20 mouse cellular contexts compared by ENCODE assay signal in the genomic region with DNA sequence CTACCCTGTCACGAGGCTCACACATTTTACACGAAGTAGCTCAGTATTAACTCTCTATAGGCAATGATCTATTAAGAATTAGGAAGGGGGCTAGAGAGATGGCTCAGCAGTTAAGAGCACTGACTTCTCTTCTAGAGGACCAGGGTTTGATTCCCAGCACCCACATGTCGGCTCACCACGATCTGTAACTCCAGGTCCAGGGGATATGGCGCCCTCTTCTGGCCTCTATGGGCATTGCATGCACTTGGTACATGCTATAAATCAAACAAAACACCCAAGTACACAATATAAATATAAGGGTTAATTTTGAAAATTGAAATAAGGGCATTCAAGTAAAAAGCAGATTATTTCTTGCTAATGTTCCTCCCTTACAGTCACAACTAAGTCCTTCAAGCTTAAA.
DNase-seq lines count a peak whose midpoint lies in the region; ATAC-seq and TF ChIP-seq lines count a peak whose summit lies in the region.
"Had no signal": no experiment of that assay in that cellular context is flagged by ENCODE, and none has a peak within 500 bp of the region (broad histone marks: within the 10 kb centered on the region; RNA-seq: fewer than 3 reads in every experiment).

No protein-coding gene starts in this region.

- peak; percentile 21; the same call in 1 of the 2 replicates for TF ChIP-seq CTCF in kidney, postnatal 0 days (IDR thresholded peaks at IDR 0.05; ENCODE audit: low read depth)
- peak; percentile 28 for TF ChIP-seq CTCF in midbrain, postnatal 0 days (IDR thresholded peaks at IDR 0.05)
- peak; percentile 22 to 65 (median 51) for TF ChIP-seq CTCF in MEL (IDR thresholded peaks at IDR 0.05 in 2 of 3, conservative IDR thresholded peaks at IDR 0.05 in 1 of 3; ENCODE audit: control insufficient read depth in 1 of 3, insufficient read depth in 1 of 3, low read depth in 2 of 3, low read length in 3 of 3, poor library complexity in 1 of 3, severe bottlenecking in 1 of 3)
- peak; percentile 50; the same call in 1 of the 2 replicates for TF ChIP-seq CTCF in small intestine, adult 2 months (IDR thresholded peaks at IDR 0.05; ENCODE audit: extremely low read depth, insufficient read length, insufficient replicate concordance, low read depth, low read length)

- no peaks in the 10 kb centered on the region for H3K27me3 ChIP-seq in kidney, postnatal 0 days (ENCODE audit: insufficient read depth, low read length)
- no peaks in the 10 kb centered on the region for H3K27me3 ChIP-seq in midbrain, postnatal 0 days (ENCODE audit: insufficient read depth, low read length)
- H3K27me3 ChIP-seq in midbrain, embryonic 13.5 days: no peaks in the 10 kb centered on the region
- H3K27me3 ChIP-seq in MEL (ENCODE audit: control insufficient read depth in 1 of 2, insufficient read depth in 2 of 2, low read length in 2 of 2): peaks cover 1 to 4% of the 10 kb centered on the region in 2 experiments
- no peaks in the 10 kb centered on the region for H3K27me3 ChIP-seq in small intestine, adult 2 months (ENCODE audit: control insufficient read depth, insufficient read depth, low read length)
- H3K27me3 ChIP-seq: CH12.LX; forebrain, embryonic 15.5 days; hindbrain, embryonic 12.5 days; intestine, embryonic 15.5 days had no signal

- no peak for ATAC-seq in kidney, postnatal 0 days (replicated peaks; ENCODE audit: low FRiP score, low read depth)
- no peak for ATAC-seq in midbrain, postnatal 0 days (ENCODE audit: low FRiP score)
- ATAC-seq in midbrain, embryonic 13.5 days: no peak
- ATAC-seq: forebrain, embryonic 15.5 days; intestine, embryonic 15.5 days; midbrain, embryonic 16.5 days had no signal

- H3K4me2 ChIP-seq in kidney, postnatal 0 days (ENCODE audit: low read length): no peak overlapping the region
- no peak overlapping the region for H3K4me2 ChIP-seq in midbrain, postnatal 0 days (ENCODE audit: low read depth, low read length, poor library complexity, severe bottlenecking)
- no peak overlapping the region for H3K4me2 ChIP-seq in midbrain, embryonic 13.5 days (replicated peaks)
- H3K4me2 ChIP-seq: forebrain, embryonic 15.5 days; hindbrain, embryonic 12.5 days; intestine, embryonic 15.5 days had no signal

- no peaks in the 10 kb centered on the region for H3K4me1 ChIP-seq in kidney, postnatal 0 days (replicated peaks; ENCODE audit: insufficient read depth, low read length)
- no peaks in the 10 kb centered on the region for H3K4me1 ChIP-seq in midbrain, postnatal 0 days (ENCODE audit: insufficient read depth, low read length)
- no peaks in the 10 kb centered on the region for H3K4me1 ChIP-seq in midbrain, embryonic 13.5 days (replicated peaks)
- H3K4me1 ChIP-seq in MEL (ENCODE audit: control insufficient read depth in 1 of 2, insufficient read depth in 2 of 2, low read length in 2 of 2): no peaks in the 10 kb centered on the region
- no peaks in the 10 kb centered on the region for H3K4me1 ChIP-seq in small intestine, adult 2 months (ENCODE audit: control insufficient read depth, insufficient read depth, insufficient read length, low read length)
- H3K4me1 ChIP-seq: forebrain, embryonic 15.5 days; hindbrain, embryonic 12.5 days; intestine, embryonic 15.5 days had no signal

- no peaks in the 10 kb centered on the region for H3K79me2 ChIP-seq in MEL (ENCODE audit: control insufficient read depth, insufficient read depth, low read length, poor library complexity)

- H3K27ac ChIP-seq in kidney, postnatal 0 days: no peak overlapping the region
- no peak overlapping the region for H3K27ac ChIP-seq in midbrain, postnatal 0 days (ENCODE audit: low read depth, low read length)
- H3K27ac ChIP-seq in midbrain, embryonic 13.5 days: no peak overlapping the region
- H3K27ac ChIP-seq in MEL (ENCODE audit: control insufficient read depth, low read depth, low read length): no peak overlapping the region
- H3K27ac ChIP-seq in small intestine, adult 2 months (ENCODE audit: insufficient read depth, low read depth, low read length): no peak overlapping the region
- H3K27ac ChIP-seq: forebrain, embryonic 15.5 days; hindbrain, embryonic 12.5 days; intestine, embryonic 15.5 days had no signal

- H3K36me3 ChIP-seq in kidney, postnatal 0 days (ENCODE audit: insufficient read depth, low read length): no peaks in the 10 kb centered on the region
- H3K36me3 ChIP-seq in midbrain, postnatal 0 days (ENCODE audit: insufficient read depth, low read length): no peaks in the 10 kb centered on the region
- H3K36me3 ChIP-seq in midbrain, embryonic 13.5 days: no peaks in the 10 kb centered on the region
- no peaks in the 10 kb centered on the region for H3K36me3 ChIP-seq in MEL (ENCODE audit: control insufficient read depth in 1 of 2, insufficient read depth in 2 of 2, low read length in 2 of 2)
- no peaks in the 10 kb centered on the region for H3K36me3 ChIP-seq in small intestine, adult 2 months (ENCODE audit: control insufficient read depth, insufficient read depth, low read length)
- H3K36me3 ChIP-seq: forebrain, embryonic 15.5 days; hindbrain, embryonic 12.5 days; intestine, embryonic 15.5 days had no signal

- no peak for TF ChIP-seq POLR2A in MEL (IDR thresholded peaks at IDR 0.05; ENCODE audit: control insufficient read depth in 1 of 2, insufficient read depth in 1 of 2, low read depth in 1 of 2, low read length in 2 of 2, poor library complexity in 1 of 2)
- no peak for TF ChIP-seq POLR2A in small intestine, adult 2 months (IDR thresholded peaks at IDR 0.05; ENCODE audit: low read depth, low read length)

- TF ChIP-seq EP300 in MEL (IDR thresholded peaks at IDR 0.05; ENCODE audit: low read depth in 1 of 2, low read length in 2 of 2): no peak

- H3K9ac ChIP-seq in kidney, postnatal 0 days (ENCODE audit: low read depth, low read length): no peak overlapping the region
- H3K9ac ChIP-seq in midbrain, postnatal 0 days (replicated peaks; ENCODE audit: low read length, poor library complexity, severe bottlenecking): no peak overlapping the region
- no peak overlapping the region for H3K9ac ChIP-seq in midbrain, embryonic 13.5 days (replicated peaks)
- H3K9ac ChIP-seq in MEL (ENCODE audit: control insufficient read depth, low read depth, low read length, poor library complexity, severe bottlenecking): no peak overlapping the region
- H3K9ac ChIP-seq: forebrain, embryonic 15.5 days; hindbrain, embryonic 12.5 days; intestine, embryonic 15.5 days had no signal

- no peak overlapping the region for H3K4me3 ChIP-seq in kidney, postnatal 0 days (replicated peaks; ENCODE audit: low read depth, low read length)
- H3K4me3 ChIP-seq in midbrain, postnatal 0 days (ENCODE audit: low read depth, low read length): no peak overlapping the region
- H3K4me3 ChIP-seq in midbrain, embryonic 13.5 days (replicated peaks): no peak overlapping the region
- no peak overlapping the region for H3K4me3 ChIP-seq in MEL (ENCODE audit: control insufficient read depth in 1 of 2, insufficient read depth in 1 of 2, low read depth in 2 of 2, low read length in 2 of 2)
- H3K4me3 ChIP-seq in small intestine, adult 2 months (ENCODE audit: low read depth, low read length): no peak overlapping the region
- H3K4me3 ChIP-seq: erythroblast, embryonic 14.5 days; forebrain, embryonic 15.5 days; hindbrain, embryonic 12.5 days; intestine, embryonic 15.5 days; megakaryocyte, embryonic 14.5 days had no signal

- DNase-seq in kidney, postnatal 0 days (ENCODE audit: low spot score): no peak
- no peak for DNase-seq in kidney, adult 18-20 months
- DNase-seq in midbrain, postnatal 0 days (ENCODE audit: low spot score): no peak
- DNase-seq in MEL (ENCODE audit: low read depth, low spot score): peak; percentile 20
- DNase-seq in Muller cell, postnatal 12 days (ENCODE audit: inconsistent ontology term): no peak
- DNase-seq: heart, adult 18-20 months; kidney, postnatal 25 days; lung, postnatal 10 days; right cerebral cortex, adult 18-20 months; spleen, adult 18-20 months; thymus, postnatal 36 days had no signal

- 77% methylated on average over 5 of the region's 5 CpGs for WGBS in kidney, postnatal 0 days
- 74% methylated on average over 5 of the region's 5 CpGs for WGBS in midbrain, postnatal 0 days
- 80% methylated on average over 5 of the region's 5 CpGs for WGBS in midbrain, embryonic 13.5 days
- 75% methylated on average over 5 of the region's 5 CpGs for WGBS in small intestine, adult 2 months

- TF ChIP-seq RAD21 in MEL (IDR thresholded peaks at IDR 0.05; ENCODE audit: low read depth, low read length): no peak

- H3K9me3 ChIP-seq in kidney, postnatal 0 days (replicated peaks; ENCODE audit: low read length): no peaks in the 10 kb centered on the region
- H3K9me3 ChIP-seq in midbrain, postnatal 0 days (ENCODE audit: low read length): no peaks in the 10 kb centered on the region
- no peaks in the 10 kb centered on the region for H3K9me3 ChIP-seq in midbrain, embryonic 13.5 days
- no peaks in the 10 kb centered on the region for H3K9me3 ChIP-seq in MEL (replicated peaks; ENCODE audit: insufficient read depth, low read length)
- H3K9me3 ChIP-seq: forebrain, embryonic 15.5 days; intestine, embryonic 15.5 days had no signal

TF ChIP-seq in MEL, 35 proteins besides CTCF, POLR2A, EP300 and RAD21 (continues in another document):
- no peak for TF ChIP-seq ZNF384 (IDR thresholded peaks at IDR 0.05; ENCODE audit: low read depth, low read length)
- no peak for TF ChIP-seq USF2 (IDR thresholded peaks at IDR 0.05; ENCODE audit: borderline replicate concordance in 1 of 2, insufficient read depth in 1 of 2, low read depth in 1 of 2, low read length in 2 of 2)
- TF ChIP-seq ZMIZ1 (IDR thresholded peaks at IDR 0.05; ENCODE audit: low read depth, low read length): no peak
- TF ChIP-seq CHD2 (IDR thresholded peaks at IDR 0.05; ENCODE audit: low read length): no peak
- TF ChIP-seq RCOR1 (IDR thresholded peaks at IDR 0.05; ENCODE audit: low read depth, low read length): no peak
- no peak for TF ChIP-seq BHLHE40 (IDR thresholded peaks at IDR 0.05; ENCODE audit: borderline replicate concordance, low read depth, low read length)
- no peak for TF ChIP-seq UBTF (IDR thresholded peaks at IDR 0.05; ENCODE audit: borderline replicate concordance, insufficient read depth, low read depth, low read length)
- TF ChIP-seq POLR2AphosphoS2 (IDR thresholded peaks at IDR 0.05; ENCODE audit: low read length): no peak
- TF ChIP-seq ELF1 (IDR thresholded peaks at IDR 0.05; ENCODE audit: low read depth, low read length): no peak
- TF ChIP-seq SMC3 (IDR thresholded peaks at IDR 0.05; ENCODE audit: low read depth, low read length): no peak
- TF ChIP-seq MYC (IDR thresholded peaks at IDR 0.05; ENCODE audit: low read depth, low read length): no peak
- no peak for TF ChIP-seq TAL1 (IDR thresholded peaks at IDR 0.05; ENCODE audit: low read length)
- TF ChIP-seq GATA1 (IDR thresholded peaks at IDR 0.05; ENCODE audit: low read depth, low read length): no peak
- TF ChIP-seq HCFC1 (IDR thresholded peaks at IDR 0.05; ENCODE audit: low read depth, low read length): no peak
- no peak for TF ChIP-seq POLR2AphosphoS5 (IDR thresholded peaks at IDR 0.05; ENCODE audit: borderline replicate concordance, low read depth, low read length)
- TF ChIP-seq KAT2A (conservative IDR thresholded peaks at IDR 0.05; ENCODE audit: low read depth, low read length): no peak
- no peak for TF ChIP-seq ETS1 (IDR thresholded peaks at IDR 0.05; ENCODE audit: low read depth, low read length)
